Mouse (Mus musculus): ENCODE measurements around the gene Dnajc10. TPM values are rescaled to one million over a fixed set of nuclear protein-coding genes. Genes with fewer than 3 reads are reported as not detected.

Dnajc10 gene
- 50.1 and 56.9 TPM in 2 replicates for polyA plus RNA-seq (2015; fragmentation: Nextera tagmentation; extraction: Ambion mirVana)

DNA sequence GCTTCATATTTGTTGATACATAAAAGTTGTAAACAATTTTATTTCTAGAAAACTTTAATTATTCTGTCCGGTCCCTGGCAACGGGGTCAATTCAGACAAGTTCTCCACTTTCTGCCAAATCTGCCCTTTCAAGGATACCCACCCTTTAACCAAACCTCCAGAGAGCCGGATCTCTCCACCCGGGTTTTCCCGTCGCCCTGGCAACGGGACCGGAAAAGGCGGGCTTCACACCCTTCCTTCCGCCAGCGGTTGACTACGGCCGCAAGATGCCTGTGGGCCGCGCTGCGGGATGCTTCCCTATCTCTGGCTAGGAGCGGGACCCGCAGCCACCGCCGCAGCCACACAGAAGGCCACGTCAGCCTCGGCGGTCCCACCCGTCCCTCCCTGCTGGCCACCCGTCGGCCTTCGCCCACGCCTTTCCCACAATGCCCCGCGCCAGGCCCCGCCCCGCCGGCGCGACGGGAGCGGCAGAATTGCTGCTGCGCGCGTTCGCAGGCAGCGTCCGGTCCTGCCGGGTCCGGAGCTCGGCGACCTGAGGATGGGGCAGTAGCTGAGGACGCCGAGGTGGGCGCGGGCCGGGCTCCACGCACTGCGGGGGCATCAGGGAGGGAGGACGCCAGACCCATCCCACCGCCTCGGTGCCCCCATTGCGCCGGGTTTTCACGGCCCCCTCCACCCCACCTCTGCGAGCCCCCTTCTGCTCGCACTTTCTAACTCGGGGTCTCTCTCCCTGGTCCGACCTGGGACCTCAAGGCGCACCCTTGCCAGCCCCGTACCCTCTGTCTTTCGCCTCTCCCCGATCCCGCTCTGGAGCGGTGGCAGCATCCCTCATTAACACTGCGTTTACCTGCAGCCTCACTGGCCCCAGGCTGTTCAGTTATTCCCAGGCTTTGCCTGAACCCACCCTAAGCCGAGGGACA, at the start of gene Dnajc10:
Gene Dnajc10 (plus strand): TSS at position 225 of the 920 bp plus-strand sequence.

GRCm38 (mm10) chr2:80292172-80292571, 23.1 kb upstream of the Dnajc10 start, which contains the start of gene Prdx6b:
Gene Prdx6b (plus strand): TSS chr2:80292472.

Other genes with a start within 250 kb of the Dnajc10 start
- gene Pde1a, start 186.0 kb upstream of the Dnajc10 start, polyA plus RNA-seq (2015; fragmentation: Nextera tagmentation; extraction: Ambion mirVana): 9.6 and 15.7 TPM in 2 replicates
- not detected in 2 replicates for gene Prdx6b, start 23.0 kb upstream of the Dnajc10 start, polyA plus RNA-seq (2015; fragmentation: Nextera tagmentation; extraction: Ambion mirVana)
- 20.2 and 86.2 TPM in 2 replicates for gene Frzb, start 132.2 kb downstream of the Dnajc10 start, polyA plus RNA-seq (2015; fragmentation: Nextera tagmentation; extraction: Ambion mirVana)